Mouse (Mus musculus) neutrophil, adult 65 days (primary cell): ENCODE measurements around the gene Dgcr8. TPM values are rescaled to one million over a fixed set of nuclear protein-coding genes. Genes with fewer than 3 reads are reported as not detected.

Source experiments
- total RNA-seq: library from RNA; stranded (reverse); gene quantifications from 2 replicates; pipeline ENCODE4 v1.2.4, GENCODE M21; 2023

Gene Dgcr8
- total RNA-seq: 10.3 and 15.3 TPM in 2 replicates

DNA sequence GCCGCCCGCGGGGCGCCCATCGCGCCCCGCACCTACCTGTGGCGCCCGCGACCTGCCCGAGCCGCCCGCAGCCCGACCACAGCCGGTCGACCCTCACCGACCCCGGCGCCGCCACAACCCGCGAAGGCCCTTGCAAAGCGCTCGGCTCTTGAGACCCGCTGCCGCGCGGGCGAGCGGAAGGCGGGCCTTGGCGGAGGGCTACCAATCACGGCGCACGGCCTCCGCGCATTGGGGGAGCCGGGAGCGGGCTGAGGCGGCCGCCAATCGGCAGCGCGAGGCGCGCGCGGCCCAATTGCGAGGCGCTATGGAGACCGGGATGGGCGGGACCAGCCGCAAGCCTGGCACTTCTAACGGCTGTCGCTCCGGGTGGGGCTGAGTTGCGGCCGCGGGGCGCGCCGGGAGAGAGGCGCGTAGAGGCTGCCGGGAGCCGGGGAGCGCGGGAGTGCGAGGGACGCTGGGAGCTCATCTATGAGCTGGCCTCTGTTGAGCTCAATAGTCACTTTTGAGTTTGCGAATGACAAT lies at the start of gene Dgcr8:
Gene Dgcr8 (minus strand): TSS at position 180 of the 522 bp plus-strand sequence.

GRCm38 (mm10) chr16:18258221-18258620 lies 30.8 kb downstream of the Dgcr8 start, which contains the start of gene Gm49776:
Gene Gm49776 (minus strand): TSS chr16:18258321.

GRCm38 (mm10) chr16:18248433-18249363 lies 40.3 kb downstream of the Dgcr8 start, which contains the start of the genes Trmt2a and Ranbp1:
Gene Trmt2a (plus strand): TSS chr16:18248679.
Gene Ranbp1 (minus strand): TSS chr16:18248732.

DNA sequence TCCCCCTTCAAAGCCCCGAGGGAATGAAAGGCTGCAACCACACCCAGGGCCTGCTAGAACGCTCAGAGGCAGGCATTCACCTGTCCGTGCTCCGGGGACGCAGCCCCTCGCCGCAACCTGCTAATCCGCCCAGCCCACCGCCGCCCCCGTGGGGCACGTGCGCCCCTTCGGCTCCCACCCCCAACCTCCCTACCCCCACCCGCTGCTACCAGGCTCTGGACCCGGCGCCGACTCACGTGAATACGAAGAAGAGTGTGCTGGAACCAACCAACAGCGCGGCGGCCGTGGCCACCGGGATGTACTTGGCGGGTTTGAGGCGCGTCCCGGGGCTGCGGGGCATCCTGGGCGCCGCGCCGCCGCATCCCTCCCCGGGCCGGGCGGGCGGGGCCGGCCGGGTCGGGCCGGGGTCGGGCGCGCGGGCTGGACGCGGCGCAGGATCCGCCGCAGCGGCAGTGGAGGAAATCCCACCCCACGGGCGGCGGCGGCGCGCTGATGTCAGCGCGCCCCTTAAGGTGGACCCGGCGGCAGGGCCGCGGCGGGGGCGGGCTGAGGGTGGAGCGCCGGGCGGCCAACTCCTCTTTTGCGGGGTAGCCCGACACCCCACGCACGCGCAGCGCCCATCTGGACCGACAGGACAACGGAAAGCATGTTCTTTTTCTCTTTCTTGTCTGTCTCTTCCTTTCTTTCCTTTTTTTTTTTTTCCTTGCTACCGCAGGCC lies 54.2 kb downstream of the Dgcr8 start, which contains the start of gene Zdhhc8:
Gene Zdhhc8 (minus strand): TSS at position 466 of the 718 bp plus-strand sequence.

DNA sequence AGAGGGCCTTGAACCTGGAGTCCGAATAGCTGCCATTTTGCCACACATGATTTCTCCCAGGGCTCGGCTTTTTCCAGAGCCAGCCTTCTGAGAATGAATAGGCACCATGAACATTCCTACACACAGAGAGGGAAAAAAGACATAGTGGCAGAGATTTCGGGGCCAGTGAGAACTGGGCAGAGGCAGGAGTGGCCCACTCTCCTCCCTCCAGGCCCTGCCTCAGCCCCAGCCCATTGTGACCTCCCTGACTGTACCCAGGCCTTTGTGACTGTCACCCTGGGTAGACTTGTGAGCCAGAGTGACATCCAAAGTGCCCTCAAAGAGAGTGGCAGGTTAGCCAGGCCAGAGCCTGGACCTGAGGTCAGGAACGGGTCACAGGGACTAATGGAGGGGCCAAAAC lies 71.5 kb downstream of the Dgcr8 start, which contains the start of gene Ccdc188:
Gene Ccdc188 (plus strand): TSS at position 301 of the 400 bp plus-strand sequence.

Other genes starting within 250 kb of the Dgcr8 start
- 7.3 and 10.1 TPM in 2 replicates for gene Dgcr6, start 236.4 kb downstream of the Dgcr8 start, total RNA-seq
- 7.2 and 8.8 TPM in 2 replicates for gene Prodh, start 199.0 kb downstream of the Dgcr8 start, total RNA-seq
- gene Rtn4r, start 161.6 kb downstream of the Dgcr8 start, total RNA-seq: 0.20 TPM in 1 of 2 replicates, not detected in the other
- not detected in 2 replicates for gene Ccdc188, start 71.4 kb downstream of the Dgcr8 start, total RNA-seq
- gene Zdhhc8, start 54.1 kb downstream of the Dgcr8 start, total RNA-seq: 2.0 and 2.8 TPM in 2 replicates
- 34.0 and 45.7 TPM in 2 replicates for gene Trmt2a, start 40.6 kb downstream of the Dgcr8 start, total RNA-seq
- gene Ranbp1, start 40.5 kb downstream of the Dgcr8 start, total RNA-seq: 50.5 and 61.9 TPM in 2 replicates
- not detected in 2 replicates for gene Gm49776, start 30.9 kb downstream of the Dgcr8 start, total RNA-seq
- gene Tango2, start 58.9 kb upstream of the Dgcr8 start, total RNA-seq: 20.1 and 25.5 TPM in 2 replicates
- gene Arvcf, start 58.9 kb upstream of the Dgcr8 start, total RNA-seq: 1.8 and 4.4 TPM in 2 replicates
- 5.1 and 7.1 TPM in 2 replicates for gene Txnrd2, start 137.1 kb upstream of the Dgcr8 start, total RNA-seq
- gene Comt, start 137.6 kb upstream of the Dgcr8 start, total RNA-seq: 16.9 and 19.2 TPM in 2 replicates
- gene Gnb1l, start 209.5 kb upstream of the Dgcr8 start, total RNA-seq: 1.6 and 2.6 TPM in 2 replicates
- gene Rtl10, start 209.7 kb upstream of the Dgcr8 start, total RNA-seq: 1.5 and 2.4 TPM in 2 replicates